Mouse (Mus musculus): ENCODE data around the gene Cnbd2. TPM values are rescaled to one million over a fixed set of nuclear protein-coding genes. Genes with fewer than 3 reads are reported as not detected.
"Not testable (repeated sequence)": the region's sequence is repeated elsewhere in the genome, so short reads cannot be mapped to it uniquely, and the experiment has no call there.

Cnbd2 gene
- polyA plus RNA-seq, 1 experiment from 2014 or later: 6.5 TPM

DNA sequence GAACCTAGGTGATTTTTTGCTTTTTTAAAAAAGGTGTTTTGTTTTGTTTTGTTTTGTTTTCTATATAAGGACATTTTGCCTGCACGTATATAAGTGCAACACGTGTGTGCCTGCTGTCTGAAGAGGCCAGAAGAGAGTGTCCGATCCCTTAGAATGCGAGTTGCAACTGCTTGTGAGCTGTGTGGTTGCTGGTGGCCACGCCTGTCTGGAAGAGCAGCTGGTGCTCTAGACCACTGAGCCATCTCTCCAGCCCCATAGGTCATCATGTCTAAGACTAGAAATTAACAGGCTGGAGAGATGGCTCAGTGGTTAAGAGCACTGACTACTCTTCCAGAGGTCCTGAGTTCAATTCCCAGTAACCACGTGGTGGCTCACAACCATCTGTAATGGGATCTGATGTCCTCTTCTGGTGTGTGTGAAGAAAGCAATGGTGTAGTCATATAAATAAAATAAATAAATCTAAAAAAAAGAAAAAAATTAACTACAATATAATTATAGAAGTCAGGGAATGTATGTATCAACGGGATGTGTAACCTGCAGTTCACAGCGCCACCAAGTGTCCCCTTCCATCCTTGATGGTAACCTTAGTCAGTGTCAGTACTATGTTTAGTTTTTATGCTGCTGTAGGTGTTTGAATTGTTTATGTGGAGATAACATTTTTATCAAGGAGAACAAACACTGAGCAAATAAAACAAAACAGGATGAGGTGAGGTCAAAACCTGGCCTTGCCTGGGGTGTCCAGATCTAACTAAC lies 40.5 kb downstream of the Cnbd2 start:
- 83% methylated on average over 8 of the region's 8 CpGs for WGBS
- no peak for ATAC-seq (ENCODE audit: low FRiP score, low read depth)
- Histone ChIP-seq H3K4me3 (no peak overlapping the region), H3K9ac (no peak overlapping the region), H3K9me3 (no peaks in the 10 kb centered on the region), H3K27me3 (replicated peaks) (no peaks in the 10 kb centered on the region), H3K4me2 (replicated peaks) (no peak overlapping the region), H3K4me1 (no peaks in the 10 kb centered on the region), H3K27ac (no peak overlapping the region), H3K36me3 (no peaks in the 10 kb centered on the region)

- 54% methylated on average over 7 of the region's 7 CpGs for WGBS
- no peak overlapping the region for H3K4me2 ChIP-seq (replicated peaks)
- H3K36me3 ChIP-seq: no peaks in the 10 kb centered on the region
- H3K4me3 ChIP-seq: no peak overlapping the region
- H3K27ac ChIP-seq: no peak overlapping the region
- ATAC-seq (ENCODE audit: low FRiP score, low read depth): no peak
- no peaks in the 10 kb centered on the region for H3K27me3 ChIP-seq (replicated peaks)
- no peaks in the 10 kb centered on the region for H3K4me1 ChIP-seq
- H3K9ac ChIP-seq: no peak overlapping the region
- H3K9me3 ChIP-seq: no peaks in the 10 kb centered on the region
These were observed 41.2 kb downstream of the Cnbd2 start for GRCm38 (mm10) chr2:156353265-156353692.

- no peaks in the 10 kb centered on the region for H3K4me1 ChIP-seq
- ATAC-seq (ENCODE audit: low FRiP score, low read depth): no peak
- no peak overlapping the region for H3K4me3 ChIP-seq
- H3K36me3 ChIP-seq: no peaks in the 10 kb centered on the region
- H3K27ac ChIP-seq: no peak overlapping the region
- no peak overlapping the region for H3K9ac ChIP-seq
- no peaks in the 10 kb centered on the region for H3K9me3 ChIP-seq
- H3K4me2 ChIP-seq (replicated peaks): no peak overlapping the region
- WGBS: 47% methylated on average over 7 of the region's 7 CpGs
- no peaks in the 10 kb centered on the region for H3K27me3 ChIP-seq (replicated peaks)
These were observed 43.9 kb downstream of the Cnbd2 start for GRCm38 (mm10) chr2:156356031-156356430.

DNA sequence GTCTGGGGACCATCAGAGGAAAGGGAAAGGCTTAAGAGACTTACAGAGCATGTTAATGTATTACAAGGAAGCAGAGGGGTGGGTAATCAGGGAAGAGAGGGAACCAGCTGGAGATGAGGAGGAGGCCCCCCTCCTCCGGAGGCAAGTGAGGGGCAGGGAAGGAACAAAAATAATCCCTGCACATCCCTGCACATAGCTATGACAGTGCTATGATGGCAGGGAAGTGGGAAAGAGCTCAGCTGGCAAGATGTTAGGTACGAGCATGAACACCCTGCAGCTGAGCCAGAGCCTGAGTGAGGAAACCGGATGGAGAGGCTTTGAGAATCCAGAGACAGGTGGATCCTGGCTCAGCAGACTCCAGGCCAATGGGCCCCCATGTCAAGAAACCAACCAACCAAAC lies 56.4 kb downstream of the Cnbd2 start:
- H3K4me3 ChIP-seq: no peak overlapping the region
- no peak overlapping the region for H3K27ac ChIP-seq
- H3K27me3 ChIP-seq (replicated peaks): peaks cover 3% of the 10 kb centered on the region; the same call in 1 of the 2 replicates
- no peak for ATAC-seq (ENCODE audit: low FRiP score, low read depth)
- H3K9me3 ChIP-seq: no peaks in the 10 kb centered on the region
- no peaks in the 10 kb centered on the region for H3K4me1 ChIP-seq
- H3K4me2 ChIP-seq (replicated peaks): no peak overlapping the region
- WGBS: 79% methylated on average over 3 of the region's 3 CpGs
- no peaks in the 10 kb centered on the region for H3K36me3 ChIP-seq
- H3K9ac ChIP-seq: no peak overlapping the region

- no peaks in the 10 kb centered on the region for H3K36me3 ChIP-seq
- H3K27me3 ChIP-seq (replicated peaks): no peaks in the 10 kb centered on the region
- ATAC-seq (ENCODE audit: low FRiP score, low read depth): no peak
- no peak overlapping the region for H3K9ac ChIP-seq
- H3K4me1 ChIP-seq: no peaks in the 10 kb centered on the region
- no peak overlapping the region for H3K27ac ChIP-seq
- H3K4me2 ChIP-seq (replicated peaks): no peak overlapping the region
- H3K9me3 ChIP-seq: no peaks in the 10 kb centered on the region
- 87% methylated on average over 7 of the region's 7 CpGs for WGBS
- no peak overlapping the region for H3K4me3 ChIP-seq
These were observed 58.8 kb downstream of the Cnbd2 start for GRCm38 (mm10) chr2:156370896-156371295.

GRCm38 (mm10) chr2:156376956-156377355 lies 64.9 kb downstream of the Cnbd2 start:
- Histone ChIP-seq H3K4me1 (no peaks in the 10 kb centered on the region), H3K36me3 (no peaks in the 10 kb centered on the region), H3K27ac (no peak overlapping the region), H3K9me3 (no peaks in the 10 kb centered on the region), H3K9ac (no peak overlapping the region), H3K4me2 (replicated peaks) (no peak overlapping the region), H3K27me3 (replicated peaks) (no peaks in the 10 kb centered on the region), H3K4me3 (no peak overlapping the region)
- no peak for ATAC-seq (ENCODE audit: low FRiP score, low read depth)
- 80% methylated on average over 7 of the region's 7 CpGs for WGBS

GRCm38 (mm10) chr2:156379929-156380328 lies 67.8 kb downstream of the Cnbd2 start:
- Histone ChIP-seq H3K27me3 (replicated peaks) (no peaks in the 10 kb centered on the region), H3K9ac (no peak overlapping the region), H3K4me3 (no peak overlapping the region), H3K4me2 (replicated peaks) (no peak overlapping the region), H3K36me3 (peaks cover 3% of the 10 kb centered on the region; the same call in 1 of the 2 replicates), H3K27ac (no peak overlapping the region), H3K4me1 (no peaks in the 10 kb centered on the region), H3K9me3 (no peaks in the 10 kb centered on the region)
- WGBS: 81% methylated on average over 10 of the region's 10 CpGs
- no peak for ATAC-seq (ENCODE audit: low FRiP score, low read depth)

DNA sequence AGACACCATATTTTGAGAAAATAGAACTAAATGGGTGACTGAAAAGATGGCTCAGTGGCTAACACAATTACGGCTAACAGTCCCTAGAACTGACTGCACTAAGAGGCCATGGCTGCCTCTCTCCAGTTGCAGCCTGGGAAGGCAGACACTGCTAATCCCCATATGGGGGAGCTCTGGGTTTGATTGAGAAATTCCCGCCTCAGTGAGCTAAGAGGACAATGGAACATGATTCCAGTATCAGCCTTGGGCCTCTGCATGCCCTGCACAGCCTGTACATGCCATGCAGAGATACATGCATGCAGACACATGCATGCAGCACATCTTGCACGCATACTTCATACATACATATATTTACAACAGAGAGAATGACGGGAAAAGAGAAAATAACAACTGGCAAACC lies 69.3 kb downstream of the Cnbd2 start:
- Histone ChIP-seq H3K9ac (no peak overlapping the region), H3K4me3 (no peak overlapping the region), H3K4me1 (no peaks in the 10 kb centered on the region), H3K9me3 (no peaks in the 10 kb centered on the region), H3K4me2 (replicated peaks) (no peak overlapping the region), H3K27ac (no peak overlapping the region), H3K36me3 (peaks cover 3% of the 10 kb centered on the region; the same call in 1 of the 2 replicates), H3K27me3 (replicated peaks) (no peaks in the 10 kb centered on the region)
- ATAC-seq (ENCODE audit: low FRiP score, low read depth): no peak
- 63% methylated on average over 4 of the region's 4 CpGs for WGBS

- H3K4me3 ChIP-seq: peak overlapping the region; percentile 35
- 0 out of 2 replicates have a peak overlapping the region, but pooled peaks have one; percentile 49 for H3K9ac ChIP-seq
- not testable (repeated sequence) for H3K36me3 ChIP-seq; H3K27me3 ChIP-seq (replicated peaks); H3K9me3 ChIP-seq; H3K27ac ChIP-seq; H3K4me1 ChIP-seq
- ATAC-seq (ENCODE audit: low FRiP score, low read depth): peak; percentile 85
- peak overlapping the region; percentile 51 for H3K4me2 ChIP-seq (replicated peaks)
- 1% methylated on average over 14 of the region's 63 CpGs for WGBS
These were observed 80.5 kb downstream of the Cnbd2 start for GRCm38 (mm10) chr2:156392461-156393154.

DNA sequence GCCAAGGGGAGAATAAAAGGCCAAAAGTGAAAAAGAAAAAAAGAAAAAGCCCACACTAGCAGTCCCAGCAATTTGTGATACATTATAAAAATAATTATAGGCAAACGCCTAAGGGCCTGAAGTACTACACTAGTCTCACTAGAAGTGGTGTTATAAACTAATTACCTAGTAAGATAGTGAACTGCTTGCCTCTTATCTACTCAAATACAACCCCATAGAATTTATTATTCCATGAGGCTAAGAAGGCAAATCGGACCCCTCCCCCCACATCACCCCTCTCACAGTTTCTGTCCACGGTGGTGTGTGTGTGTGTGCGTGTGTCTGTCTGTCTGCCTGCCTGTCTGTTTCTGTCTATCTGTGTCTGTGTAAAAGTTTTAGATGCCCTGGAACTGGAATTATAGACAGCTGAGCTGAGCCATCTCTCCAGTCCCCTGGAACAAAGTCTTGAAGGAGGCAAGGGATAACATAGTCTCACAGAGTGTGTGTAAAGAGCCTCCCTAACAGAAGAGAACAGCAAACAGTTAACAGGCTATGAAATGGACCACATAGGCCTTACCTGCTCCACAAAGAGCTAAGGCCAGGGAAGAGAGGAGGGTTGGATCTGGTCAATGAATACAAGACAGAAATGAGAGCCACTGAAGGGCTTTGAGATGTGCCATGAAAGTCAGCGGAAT lies 81.2 kb downstream of the Cnbd2 start:
- Histone ChIP-seq H3K4me2 (replicated peaks) (peak overlapping the region; percentile 51), H3K4me1 (0 out of 2 replicates have a peak, but pooled peaks cover 3% of the 10 kb centered on the region), H3K9ac (no peak overlapping the region), H3K4me3 (peak overlapping the region; percentile 35), H3K36me3 (no peaks in the 10 kb centered on the region), H3K27ac (no peak overlapping the region), H3K9me3 (no peaks in the 10 kb centered on the region), H3K27me3 (replicated peaks) (no peaks in the 10 kb centered on the region)
- no peak; the same call in 1 of the 2 replicates for ATAC-seq (ENCODE audit: low FRiP score, low read depth)
- 62% methylated on average over 5 of the region's 5 CpGs for WGBS

DNA sequence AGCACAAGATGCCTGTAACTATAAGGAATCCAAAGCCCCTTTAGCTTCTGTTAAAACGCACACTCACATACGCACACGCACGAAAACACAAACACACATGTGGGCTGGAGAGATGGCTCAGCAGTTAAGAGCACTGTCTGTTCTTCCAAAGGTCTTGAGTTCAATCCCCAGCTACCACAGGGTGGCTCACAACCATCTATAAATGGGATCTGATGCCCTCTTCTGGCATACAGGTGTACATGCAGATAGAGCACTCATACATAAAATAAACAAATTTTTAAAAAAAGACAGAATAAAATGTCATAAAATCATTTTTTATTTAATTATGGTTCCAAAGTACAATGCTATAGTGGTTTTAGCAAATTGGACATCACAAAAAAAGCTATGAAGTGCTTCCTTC lies 82.2 kb downstream of the Cnbd2 start:
- no peak for ATAC-seq (ENCODE audit: low FRiP score, low read depth)
- WGBS: 96% methylated on average over 4 of the region's 4 CpGs
- Histone ChIP-seq H3K36me3 (no peaks in the 10 kb centered on the region), H3K27me3 (replicated peaks) (no peaks in the 10 kb centered on the region), H3K9me3 (no peaks in the 10 kb centered on the region), H3K4me2 (replicated peaks) (no peak overlapping the region), H3K4me3 (no peak overlapping the region), H3K27ac (no peak overlapping the region), H3K4me1 (0 out of 2 replicates have a peak, but pooled peaks cover 3% of the 10 kb centered on the region), H3K9ac (no peak overlapping the region)

DNA sequence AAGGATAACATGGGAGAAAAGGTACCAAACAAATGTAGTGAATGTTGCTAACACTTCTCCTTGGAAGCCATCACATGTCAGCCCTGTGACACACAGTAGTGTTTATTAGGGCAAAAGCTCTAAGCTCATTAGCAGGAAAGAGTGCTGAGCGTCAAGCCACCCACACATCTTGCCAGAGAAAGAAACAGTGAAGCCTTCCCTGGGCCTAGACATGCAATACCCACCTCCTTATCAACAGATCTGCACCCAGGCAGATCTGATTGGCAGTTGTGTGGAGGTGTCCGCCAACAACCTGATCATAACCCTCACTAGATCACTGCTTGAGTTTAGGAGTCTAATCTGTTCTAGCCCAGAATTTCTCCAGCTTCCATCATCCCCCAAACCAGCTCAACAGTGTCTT lies 84.0 kb downstream of the Cnbd2 start:
- Histone ChIP-seq H3K4me3 (no peak overlapping the region), H3K27ac (no peak overlapping the region), H3K9ac (no peak overlapping the region), H3K4me2 (replicated peaks) (no peak overlapping the region), H3K27me3 (replicated peaks) (no peaks in the 10 kb centered on the region), H3K36me3 (no peaks in the 10 kb centered on the region), H3K4me1 (peaks cover 8% of the 10 kb centered on the region), H3K9me3 (no peaks in the 10 kb centered on the region)
- no peak for ATAC-seq (ENCODE audit: low FRiP score, low read depth)
- 83% methylated on average over 2 of the region's 2 CpGs for WGBS
